Mouse (Mus musculus) midbrain, postnatal 0 days (tissue): ENCODE measurements around the gene Me1. TPM values are rescaled to one million over a fixed set of nuclear protein-coding genes. Genes with fewer than 3 reads are reported as not detected.

Experiments
- ATAC-seq: fragments of 200-750 bp; cut with Nextera tagmentation; 2 replicates; pipeline ENCODE4 v1.8.0; 2017; ENCODE audit warnings: moderate number of reproducible peaks, mild to moderate bottlenecking, moderate TSS enrichment, moderate library complexity; ENCODE audit not compliant: low FRiP score
- DNase-seq: peaks from one replicate; pipeline ENCODE4 v3.0.0-alpha.2; 2015; ENCODE audit warnings: low spot score
- H3K27ac ChIP-seq: fragments of 300-500 bp; sonication (generic); 2 replicates; pipeline ENCODE4 v1.5.1; 2014; ENCODE audit warnings: low read depth, mild to moderate bottlenecking, low read length, mixed read lengths
- H3K27me3 ChIP-seq: fragments of 300-500 bp; sonication (generic); 2 replicates; pipeline ENCODE4 v1.6.1; 2014; ENCODE audit warnings: low read length, control low read depth, mixed read lengths; ENCODE audit not compliant: insufficient read depth
- H3K36me3 ChIP-seq: fragments of 300-500 bp; sonication (generic); 2 replicates; pipeline ENCODE4 v1.6.1; 2014; ENCODE audit warnings: low read length, control low read depth, mixed read lengths; ENCODE audit not compliant: insufficient read depth
- H3K4me1 ChIP-seq: fragments of 300-500 bp; sonication (generic); 2 replicates; pipeline ENCODE4 v1.6.1; 2014; ENCODE audit warnings: mild to moderate bottlenecking, control low read depth, antibody characterized with exemption, low read length, mixed read lengths; ENCODE audit not compliant: insufficient read depth
- H3K4me2 ChIP-seq: fragments of 300-500 bp; sonication (generic); 2 replicates; pipeline ENCODE4 v1.6.1; 2014; ENCODE audit warnings: low read depth, mild to moderate bottlenecking, low read length, mixed read lengths; ENCODE audit not compliant: poor library complexity, severe bottlenecking
- H3K4me3 ChIP-seq: fragments of 300-500 bp; sonication (generic); 2 replicates; pipeline ENCODE4 v1.5.1; 2014; ENCODE audit warnings: low read depth, mild to moderate bottlenecking, low read length, moderate library complexity
- H3K9ac ChIP-seq: fragments of 300-500 bp; sonication (generic); replicated peaks from 2 replicates; pipeline ENCODE4 v1.6.1; 2014; ENCODE audit warnings: mild to moderate bottlenecking, low read length, moderate library complexity, mixed read lengths; ENCODE audit not compliant: poor library complexity, severe bottlenecking
- H3K9me3 ChIP-seq: fragments of 300-500 bp; sonication (generic); 2 replicates; pipeline ENCODE4 v1.6.1; 2016; ENCODE audit warnings: low read length, control low read depth
- CTCF ChIP-seq: IDR thresholded peaks from 2 replicates; pipeline ENCODE4 v1.5.1; 2016; ENCODE audit warnings: antibody characterized with exemption, mild to moderate bottlenecking
- WGBS: fragments of 180-500 bp; shearing (Covaris S2); extraction: QIAGEN DNeasy Blood & Tissue Kit; methylation state at CpG from one replicate; pipeline ENCODE4 v1.1.7; 2014; 5-methylcytosine and 5-hydroxymethylcytosine counted together
- polyA plus RNA-seq: library from polyadenylated mRNA; unstranded; fragments of >200 nt; fragmentation: Nextera tagmentation; extraction: Ambion mirVana; gene quantifications from 2 replicates; pipeline ENCODE4 v1.2.1, GENCODE M21; 2015
- total RNA-seq: library from RNA; depleted of rRNA; stranded (reverse); fragments of >200 nt; gene quantifications from 2 replicates; pipeline ENCODE4 v1.2.3, GENCODE M21; 2014

The Me1 gene
- total and polyA plus RNA-seq, 2 experiments from 2014 or later: 37.0 to 64.7 TPM

DNA sequence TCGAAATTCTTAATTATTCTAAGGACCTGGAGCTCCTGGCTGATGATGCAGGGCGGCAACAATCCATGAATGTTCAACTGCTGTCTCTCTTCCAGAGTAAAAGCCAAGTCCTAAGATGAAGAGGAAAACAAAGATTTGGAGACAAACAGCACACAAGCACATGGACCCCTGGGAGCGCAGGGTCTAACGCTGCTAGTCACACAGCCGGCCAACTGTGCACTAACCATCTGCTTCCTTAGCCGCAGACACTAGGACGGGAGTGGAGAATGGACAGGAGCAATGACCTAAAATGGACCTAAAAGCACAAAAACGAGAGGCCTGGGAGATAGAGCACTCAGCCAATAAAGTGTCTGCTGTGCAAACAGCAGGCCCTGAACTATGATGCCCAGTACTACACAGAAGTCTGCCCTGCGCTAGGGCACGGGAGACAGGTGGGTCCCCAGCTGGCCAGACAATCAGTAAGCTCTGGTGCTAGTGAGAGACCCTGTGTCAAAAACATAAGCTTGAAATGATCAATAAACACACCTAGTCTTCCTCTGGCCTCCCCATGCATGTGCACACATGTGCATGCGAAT is 15.8 kb downstream of the Me1 start:
- H3K4me3 ChIP-seq: no peak overlapping the region
- 88% methylated on average over 11 of the region's 11 CpGs for WGBS
- H3K27me3 ChIP-seq: no peaks in the 10 kb centered on the region
- H3K27ac ChIP-seq: no peak overlapping the region
- no peak for TF ChIP-seq CTCF
- H3K9me3 ChIP-seq: no peaks in the 10 kb centered on the region
- ATAC-seq (no peak), DNase-seq (peak; percentile 11)
- no peaks in the 10 kb centered on the region for H3K36me3 ChIP-seq
- no peak overlapping the region for H3K4me2 ChIP-seq
- no peaks in the 10 kb centered on the region for H3K4me1 ChIP-seq
- H3K9ac ChIP-seq: no peak overlapping the region

DNA sequence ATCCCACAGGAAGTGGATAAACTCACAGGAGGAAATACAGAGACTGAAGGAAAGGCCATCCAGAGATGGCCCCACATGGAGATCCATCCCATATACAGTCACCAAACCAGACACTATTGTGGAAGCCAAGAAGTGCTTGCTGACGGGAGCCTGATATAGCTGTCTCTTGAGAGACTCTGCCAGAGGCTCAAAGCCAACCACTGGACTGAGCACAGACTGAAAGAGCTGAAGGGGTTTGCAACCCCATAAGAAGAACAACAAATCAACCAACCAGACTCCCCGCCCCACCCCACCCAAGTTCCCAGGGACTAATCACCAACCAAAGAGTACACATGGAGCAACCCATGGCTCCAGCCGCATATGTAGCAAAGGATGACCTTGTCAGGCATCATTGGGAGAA is 19.5 kb downstream of the Me1 start:
- Histone ChIP-seq H3K4me1 (no peaks in the 10 kb centered on the region), H3K4me2 (no peak overlapping the region), H3K9ac (no peak overlapping the region), H3K36me3 (no peaks in the 10 kb centered on the region), H3K27ac (no peak overlapping the region), H3K27me3 (no peaks in the 10 kb centered on the region), H3K9me3 (no peaks in the 10 kb centered on the region), H3K4me3 (no peak overlapping the region)
- ATAC-seq (no peak), DNase-seq (no peak)
- WGBS: 92% methylated on average over 3 of the region's 3 CpGs
- TF ChIP-seq CTCF: no peak

DNA sequence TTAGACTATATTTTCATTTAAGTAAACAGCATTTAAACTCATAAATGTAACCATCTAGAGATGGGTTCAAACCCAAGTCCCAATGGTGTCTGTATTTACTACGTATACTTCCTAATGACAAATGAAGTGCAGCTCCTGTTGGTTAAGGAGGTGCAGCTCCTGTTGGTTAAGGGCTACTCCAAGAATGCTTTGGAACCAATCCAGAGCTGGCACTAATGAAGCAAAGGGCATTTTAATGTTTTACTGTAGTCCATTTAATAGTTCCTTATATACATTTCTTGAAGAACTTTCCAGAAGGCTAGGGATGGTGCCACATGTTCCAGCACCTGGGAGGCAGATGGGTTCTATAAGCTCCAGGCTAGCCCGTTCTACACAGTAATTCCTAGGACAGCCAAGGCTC is 20.3 kb downstream of the Me1 start:
- Histone ChIP-seq H3K4me1 (no peaks in the 10 kb centered on the region), H3K9me3 (no peaks in the 10 kb centered on the region), H3K27ac (no peak overlapping the region), H3K36me3 (no peaks in the 10 kb centered on the region), H3K9ac (no peak overlapping the region), H3K4me3 (no peak overlapping the region), H3K4me2 (no peak overlapping the region), H3K27me3 (no peaks in the 10 kb centered on the region)
- DNase-seq (no peak), ATAC-seq (no peak)
- TF ChIP-seq CTCF: no peak
- WGBS: 98% methylated on average over 2 of the region's 2 CpGs

DNA sequence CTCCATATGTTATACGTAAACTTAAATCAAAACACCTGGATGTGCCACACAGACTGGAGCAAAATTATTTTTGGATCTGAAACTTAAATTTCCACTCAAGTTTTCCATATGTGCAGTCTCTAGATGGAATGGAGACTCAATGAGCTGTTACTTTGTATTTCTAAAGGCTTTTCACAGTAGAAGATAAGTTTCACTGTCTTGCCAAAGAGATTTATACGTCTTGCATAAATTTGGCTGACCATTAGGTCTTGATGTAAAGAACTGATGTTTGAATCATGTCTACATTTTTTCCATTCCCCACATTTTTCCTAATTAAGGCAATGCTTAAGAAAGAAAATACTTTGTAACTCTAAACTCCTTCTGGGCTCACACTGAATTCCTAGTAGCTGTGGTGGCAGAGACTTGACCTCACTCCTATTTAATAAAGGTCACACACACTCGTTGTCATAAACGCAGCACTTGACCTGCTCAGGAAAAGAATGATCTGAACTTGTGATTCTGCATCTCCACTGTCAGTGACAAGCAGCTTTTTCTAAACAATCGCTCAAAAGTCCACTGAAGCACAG is 22.8 kb downstream of the Me1 start:
- WGBS: 81% methylated on average over 5 of the region's 5 CpGs
- H3K4me3 ChIP-seq: no peak overlapping the region
- H3K9me3 ChIP-seq: no peaks in the 10 kb centered on the region
- H3K27me3 ChIP-seq: no peaks in the 10 kb centered on the region
- no peaks in the 10 kb centered on the region for H3K4me1 ChIP-seq
- TF ChIP-seq CTCF: no peak
- no peak for DNase-seq
- H3K9ac ChIP-seq: no peak overlapping the region
- H3K27ac ChIP-seq: no peak overlapping the region
- no peak overlapping the region for H3K4me2 ChIP-seq
- ATAC-seq: no peak
- no peaks in the 10 kb centered on the region for H3K36me3 ChIP-seq

DNA sequence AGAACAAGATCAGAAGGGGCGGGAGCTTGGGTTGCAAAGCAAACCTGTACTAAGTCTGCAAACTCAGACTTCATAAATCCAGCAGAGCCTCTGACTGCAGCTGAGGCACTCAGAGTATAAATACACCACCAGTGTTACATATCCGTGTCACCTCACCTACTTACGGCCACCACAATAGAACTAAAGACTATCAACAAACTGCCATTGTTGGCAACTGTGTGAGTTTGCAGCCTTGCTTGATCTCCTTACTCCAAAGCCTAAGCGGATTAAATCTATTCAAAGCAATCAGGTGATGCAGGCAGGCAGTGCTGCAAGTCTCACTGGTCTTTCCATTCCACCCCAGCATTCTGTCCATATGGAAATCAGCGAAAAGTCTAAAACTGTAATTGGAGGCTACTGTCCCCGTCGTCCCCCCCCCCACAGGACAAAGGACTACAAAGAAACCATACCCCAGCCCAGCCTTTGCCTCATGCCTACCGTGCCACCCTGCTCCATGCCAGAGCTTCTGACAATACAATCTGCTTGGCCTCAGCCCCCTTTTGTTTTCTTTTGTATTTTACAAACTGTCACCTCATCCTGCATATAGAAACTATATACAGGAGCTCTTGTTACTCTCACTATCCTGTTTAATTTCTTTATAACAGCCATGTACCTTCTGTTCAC is 27.0 kb downstream of the Me1 start:
- no peak overlapping the region for H3K9ac ChIP-seq
- TF ChIP-seq CTCF: no peak
- no peaks in the 10 kb centered on the region; the same call in 1 of the 2 replicates for H3K36me3 ChIP-seq
- WGBS: 17% methylated on average over 8 of the region's 8 CpGs
- no peaks in the 10 kb centered on the region for H3K9me3 ChIP-seq
- DNase-seq (no peak), ATAC-seq (peak; percentile 49; the same call in 1 of the 2 replicates)
- H3K4me1 ChIP-seq: no peaks in the 10 kb centered on the region
- no peaks in the 10 kb centered on the region for H3K27me3 ChIP-seq
- no peak overlapping the region for H3K27ac ChIP-seq
- no peak overlapping the region for H3K4me2 ChIP-seq
- no peak overlapping the region for H3K4me3 ChIP-seq

DNA sequence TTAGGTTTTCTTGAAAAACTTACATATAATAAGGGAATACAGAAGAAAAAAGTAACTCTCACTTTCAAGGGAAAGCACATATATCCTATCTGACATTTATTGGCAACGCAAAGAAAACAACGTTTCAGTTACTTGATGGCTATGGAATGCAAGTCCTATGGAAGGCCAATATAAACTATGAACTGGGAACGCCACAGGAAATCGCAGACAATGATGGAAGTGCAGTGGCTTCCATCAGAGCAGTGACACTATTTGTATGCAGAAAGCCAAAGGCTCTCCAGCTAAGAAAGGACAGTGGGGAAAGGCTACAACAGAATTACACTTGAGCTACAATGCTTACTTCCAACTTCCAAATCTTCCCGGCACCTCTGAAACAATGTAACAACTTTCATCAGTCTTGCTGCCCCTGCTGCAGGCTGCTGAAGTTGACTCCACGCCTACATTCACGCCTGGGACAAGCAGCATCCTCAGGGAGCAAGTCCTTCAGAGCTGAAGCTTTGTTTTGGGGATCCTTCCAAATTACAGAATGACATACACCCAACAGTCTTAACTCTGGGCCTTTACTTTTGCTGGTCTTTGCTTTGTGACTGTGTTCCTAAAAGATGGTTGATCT is 28.5 kb downstream of the Me1 start:
- Histone ChIP-seq H3K9ac (no peak overlapping the region), H3K27me3 (no peaks in the 10 kb centered on the region), H3K4me2 (no peak overlapping the region), H3K9me3 (no peaks in the 10 kb centered on the region), H3K27ac (no peak overlapping the region), H3K36me3 (no peaks in the 10 kb centered on the region; the same call in 1 of the 2 replicates), H3K4me3 (no peak overlapping the region), H3K4me1 (no peaks in the 10 kb centered on the region)
- DNase-seq (no peak), ATAC-seq (no peak)
- 91% methylated on average over 7 of the region's 7 CpGs for WGBS
- TF ChIP-seq CTCF: no peak
